Mouse (Mus musculus) liver, adult 2 months (tissue): ENCODE measurements around the gene Anks3.

Source experiments
- CTCF ChIP-seq: fragments of 200-500 bp; IDR thresholded peaks from 2 replicates; pipeline ENCODE4 v1.5.1; 2011; ENCODE audit warnings: low read depth, low read length, control low read depth
- POLR2A ChIP-seq: fragments of 200-500 bp; IDR thresholded peaks from 2 replicates; pipeline ENCODE4 v1.6.1; 2011; ENCODE audit warnings: low read length, control low read depth; ENCODE audit not compliant: insufficient read depth; ENCODE audit errors: extremely low read depth

DNA sequence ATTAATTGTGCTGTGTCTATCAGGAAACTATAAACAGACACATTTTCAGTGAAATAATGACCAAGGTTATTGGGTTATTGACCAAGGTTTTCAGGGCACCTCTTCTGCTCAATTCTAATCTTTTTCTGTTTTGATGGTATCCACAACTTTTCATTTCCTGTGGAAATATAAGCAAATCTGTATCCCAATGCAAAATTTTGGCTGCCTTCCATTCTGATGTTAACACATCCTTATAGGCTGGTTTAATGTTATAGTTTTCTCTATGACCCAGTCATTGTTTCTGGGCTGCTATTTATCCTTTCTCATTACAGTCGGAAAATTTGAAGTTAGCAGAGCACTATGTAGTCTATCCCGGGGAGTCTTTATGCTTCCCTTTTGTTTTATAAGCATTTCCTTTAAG is 64.3 kb downstream of the Anks3 start:
- TF ChIP-seq CTCF = no peak
- TF ChIP-seq POLR2A = no peak
